Mouse (Mus musculus): Measurements from ENCODE around the gene Trmt44.

The Trmt44 gene

DNA sequence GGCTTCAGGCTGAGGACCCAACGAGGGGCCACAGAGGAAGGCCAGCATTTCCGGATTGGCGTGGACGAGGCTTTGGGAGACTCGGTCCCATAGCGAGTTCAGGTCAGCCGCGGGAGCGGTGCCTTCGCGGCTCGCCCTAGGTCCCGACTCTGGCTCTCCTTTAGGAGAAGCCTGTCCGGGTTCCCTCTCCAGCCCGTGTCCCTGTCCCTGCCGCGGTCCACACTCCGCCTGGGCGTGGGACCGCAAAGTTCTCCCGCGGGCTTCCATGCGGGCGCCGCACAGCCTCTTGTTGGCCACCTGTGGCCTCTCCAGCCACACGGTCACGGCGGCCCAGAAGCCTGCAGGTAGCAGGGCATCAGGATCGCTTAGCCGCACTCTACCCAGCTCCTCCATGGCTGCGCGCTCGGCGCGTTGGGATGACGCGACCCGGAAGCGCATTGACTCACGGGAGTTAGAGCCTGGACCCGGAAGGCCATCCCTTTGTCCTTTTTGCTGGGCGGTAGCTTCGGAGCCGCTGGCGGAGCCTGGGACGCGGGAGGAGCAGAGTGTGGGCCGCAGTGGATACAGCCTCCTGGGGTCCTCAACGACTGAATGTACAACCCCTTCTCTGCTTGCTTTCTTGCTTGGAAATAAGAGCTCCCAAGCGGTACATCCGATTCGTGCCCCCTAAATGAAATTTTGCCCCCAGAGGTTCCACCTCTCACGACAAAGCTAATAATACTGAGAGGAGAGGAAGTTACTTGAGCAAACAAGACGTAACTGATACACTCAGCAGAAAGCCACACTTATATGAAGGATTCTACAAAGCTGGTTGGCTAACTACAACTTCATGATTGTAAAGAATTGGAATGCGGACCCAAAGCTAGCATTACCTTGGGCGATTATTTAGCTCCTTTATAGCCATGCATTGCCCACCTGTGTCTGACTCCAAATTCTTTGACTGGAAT lies at the start of gene Trmt44:
Trmt44 (minus strand) TSS at position 418 of the 947 bp plus-strand sequence.
- peak; percentile 89 for DNase-seq

DNA sequence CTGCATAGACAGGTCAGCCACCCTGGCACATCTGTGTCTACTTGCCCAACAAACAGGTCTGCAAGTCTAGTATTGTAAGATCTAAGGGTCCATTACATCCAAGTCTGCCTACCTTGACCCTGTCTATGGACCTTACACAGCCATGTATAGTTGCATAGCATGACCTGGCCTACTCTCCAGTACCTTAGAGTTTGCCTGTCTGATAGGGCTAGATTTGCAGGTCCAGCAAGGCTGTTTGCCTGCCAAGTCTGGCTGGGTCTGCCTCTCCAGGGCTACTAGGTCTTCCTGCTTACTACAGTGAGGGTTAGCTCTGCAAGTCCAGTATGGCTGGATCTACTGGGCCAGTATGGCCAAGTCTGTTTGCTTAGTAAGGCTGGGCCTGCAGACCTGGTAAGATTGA lies 49.0 kb upstream of the Trmt44 start:
- DNase-seq, result no peak

DNA sequence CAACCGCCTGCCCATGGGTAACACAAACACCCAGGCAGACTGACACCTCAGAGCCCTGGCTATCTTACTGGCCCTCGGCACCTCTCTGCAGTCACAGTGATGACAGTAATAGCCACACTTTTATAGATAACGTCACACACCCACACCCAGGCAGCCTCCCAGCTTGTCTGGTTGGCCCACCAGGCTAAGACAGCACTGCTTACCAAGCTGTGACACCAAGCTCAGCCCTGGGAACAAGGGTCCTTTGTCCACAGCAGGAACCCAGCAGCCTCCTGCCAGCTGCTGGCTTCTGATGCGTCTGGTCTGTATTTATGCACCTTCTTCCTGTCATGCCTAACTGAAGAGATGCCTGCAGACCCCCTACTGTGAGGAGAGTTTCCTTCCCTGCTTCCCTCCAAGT lies 46.2 kb upstream of the Trmt44 start:
- DNase-seq, result no peak

DNA sequence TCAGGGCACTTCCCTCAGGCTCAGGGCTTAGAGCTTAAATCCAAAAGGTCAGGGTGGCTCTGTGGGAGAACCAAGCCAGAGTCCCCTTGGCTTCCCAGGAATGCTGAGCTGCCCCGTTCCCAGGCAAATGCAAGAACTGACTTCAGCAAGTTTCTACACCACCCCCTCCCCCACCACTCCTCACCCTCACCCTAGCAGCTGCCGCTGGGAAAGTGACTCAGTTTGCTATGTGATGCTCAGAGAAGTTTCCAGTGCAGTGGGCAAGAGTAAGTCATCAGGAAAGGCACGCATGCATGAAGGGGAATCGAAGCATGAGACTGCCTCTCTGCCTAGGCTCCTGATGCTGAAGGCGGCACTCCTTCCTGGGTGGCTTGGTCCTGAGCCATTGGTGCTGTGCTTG lies 42.1 kb upstream of the Trmt44 start:
- no peak for DNase-seq

DNA sequence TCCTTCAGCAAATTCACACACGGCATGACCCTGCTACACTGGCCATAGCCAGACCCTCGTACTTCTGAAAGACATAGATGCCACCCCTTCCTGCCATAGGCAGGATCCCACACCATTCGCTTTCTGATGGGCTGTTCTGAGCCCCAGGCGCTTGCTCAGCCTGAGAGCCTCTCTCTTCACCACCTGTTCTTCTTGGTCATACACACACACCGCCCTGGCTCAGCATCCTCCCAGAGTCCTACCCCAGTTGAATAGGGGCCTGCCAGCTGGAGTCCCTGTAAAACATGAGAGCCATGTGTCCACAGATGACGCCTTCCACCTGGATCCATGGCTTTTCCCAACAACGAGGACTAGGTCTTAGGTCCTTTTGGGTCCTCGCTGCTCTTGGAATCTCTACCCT lies 37.9 kb upstream of the Trmt44 start:
- DNase-seq, result no peak

DNA sequence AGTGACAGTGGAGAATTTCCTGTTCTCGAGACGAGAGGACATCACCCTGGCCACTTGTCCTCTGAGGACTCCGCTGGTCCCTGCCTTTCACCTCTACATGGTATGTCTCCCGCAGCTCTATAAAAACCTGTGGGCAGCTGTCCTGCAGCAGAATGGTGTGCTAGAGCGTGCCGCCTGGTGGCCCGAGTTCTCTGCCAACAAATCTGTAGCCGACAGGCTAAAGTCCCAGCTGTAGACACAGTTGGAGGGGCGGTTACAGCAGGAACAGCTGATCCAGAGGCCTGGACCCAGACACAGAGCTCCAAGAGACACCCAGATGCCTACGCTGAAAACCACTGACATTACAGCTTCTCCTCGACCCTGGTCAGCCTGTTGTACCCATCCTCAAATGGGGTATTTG lies 37.0 kb upstream of the Trmt44 start:
- DNase-seq, result no peak

DNA sequence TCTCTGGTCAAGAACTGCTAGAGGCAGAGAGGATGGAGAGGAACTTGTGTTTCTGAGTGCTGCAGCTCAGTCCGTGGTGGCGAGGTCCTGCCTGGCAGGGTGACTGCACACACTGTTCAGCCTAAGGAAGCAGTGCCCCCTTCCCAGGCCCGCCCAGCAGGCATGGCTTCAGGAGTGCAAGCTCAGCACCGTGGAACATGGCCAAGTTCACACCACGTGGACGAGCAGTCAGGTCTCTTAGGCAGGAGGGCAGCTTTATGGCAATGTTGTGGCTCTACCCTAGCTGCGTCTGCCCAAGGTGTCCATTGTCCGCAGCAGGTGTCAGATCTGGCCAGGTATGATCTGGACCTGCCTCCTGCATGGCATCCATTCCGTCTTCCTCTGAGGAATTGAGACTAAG lies 36.3 kb upstream of the Trmt44 start:
- DNase-seq, result no peak

DNA sequence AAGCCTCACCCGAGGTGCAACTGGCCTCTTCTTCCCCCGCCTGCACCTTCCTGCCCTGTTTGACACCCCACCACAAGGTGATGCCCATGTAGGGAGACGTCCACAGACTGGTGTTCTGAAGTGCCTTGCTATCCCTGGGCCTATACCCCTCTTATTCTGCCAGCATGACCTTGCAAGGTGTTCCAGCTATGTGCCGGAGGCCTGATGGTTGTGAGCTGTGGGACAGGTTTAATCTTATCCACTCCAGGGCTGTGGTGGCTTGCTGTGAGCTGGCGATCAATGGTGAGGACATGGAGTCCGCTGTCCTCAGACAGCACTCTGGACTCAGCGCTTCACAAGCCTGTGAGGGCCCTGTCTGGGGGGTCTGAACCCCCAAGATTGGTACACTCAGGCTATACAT lies 35.5 kb upstream of the Trmt44 start:
- no peak for DNase-seq

DNA sequence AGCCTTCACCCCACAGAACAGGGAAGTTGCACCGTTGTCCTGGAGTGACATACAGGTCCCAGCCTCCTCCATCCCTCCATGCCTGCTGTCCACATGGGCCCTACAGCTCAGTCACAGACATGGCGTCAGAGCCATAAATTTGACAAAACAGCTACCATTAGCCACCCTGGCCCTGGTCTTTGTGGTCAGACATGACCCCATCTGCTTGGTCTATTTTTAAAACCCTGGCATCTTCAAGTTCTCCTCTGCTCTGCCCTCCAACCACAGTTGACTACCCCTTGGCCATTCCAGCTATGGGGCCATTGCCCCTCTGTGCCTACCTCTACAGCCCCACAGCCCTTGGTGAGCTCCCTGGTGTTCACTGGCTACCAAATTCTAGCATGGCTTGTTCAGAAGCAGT lies 35.1 kb upstream of the Trmt44 start:
- no peak for DNase-seq

DNA sequence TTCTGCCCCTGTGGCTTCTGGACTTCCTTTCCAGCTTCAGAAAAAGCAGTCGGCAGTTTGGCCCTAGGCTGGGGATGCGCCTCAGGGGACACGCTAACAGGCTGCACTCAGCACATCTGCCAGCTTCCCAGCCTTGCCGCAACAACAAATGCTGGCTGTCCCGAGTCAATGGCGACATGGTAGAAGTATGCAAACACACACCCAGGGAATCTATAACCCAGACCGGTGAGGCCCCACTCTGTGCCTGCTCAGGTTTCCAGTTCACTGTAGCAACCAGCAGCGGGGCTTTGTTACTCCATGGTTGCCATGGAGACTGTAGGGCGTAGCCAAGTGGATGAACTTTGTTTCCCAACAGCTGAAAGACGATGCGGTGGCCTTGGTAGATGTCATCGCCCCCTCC lies 34.5 kb upstream of the Trmt44 start:
- peak; percentile 14 for DNase-seq

DNA sequence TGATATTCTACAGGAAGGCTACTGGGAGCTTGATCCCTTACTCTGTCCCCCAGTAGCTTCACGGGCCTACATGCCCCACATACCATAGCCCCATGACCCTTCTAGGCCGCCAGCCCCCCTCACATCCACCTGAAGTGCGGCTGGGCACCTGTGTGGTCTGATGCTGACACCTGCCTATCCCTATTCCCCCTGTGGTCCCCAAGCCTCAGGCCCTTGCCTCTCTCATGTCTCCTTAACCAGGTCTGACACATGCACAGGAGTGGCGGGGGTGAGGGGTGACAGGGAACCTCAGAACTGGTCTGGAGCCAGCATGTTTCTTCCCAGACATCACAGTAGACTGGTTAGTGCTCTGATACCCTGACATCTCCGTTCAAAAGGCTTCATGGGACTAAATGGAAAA lies 33.7 kb upstream of the Trmt44 start:
- DNase-seq, result no peak

DNA sequence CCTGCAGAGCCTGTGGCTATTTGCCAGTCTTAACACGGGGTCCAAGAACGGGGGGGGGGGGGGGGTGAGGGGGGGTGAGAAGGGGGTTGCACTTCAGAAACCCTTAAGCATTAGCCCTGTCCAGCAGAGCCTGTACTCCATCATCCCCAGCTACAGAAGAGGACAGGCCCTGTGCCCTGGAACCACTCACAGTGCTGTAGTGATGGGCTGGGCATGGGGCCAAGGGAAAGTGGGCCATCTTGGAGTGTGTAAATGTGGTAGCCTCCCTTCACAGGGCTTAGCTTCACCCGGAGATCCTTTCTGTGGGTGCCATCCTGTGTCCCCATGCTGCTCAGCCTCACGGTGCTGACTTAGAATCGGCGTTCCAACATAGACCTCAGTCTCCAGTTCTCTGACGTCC lies 32.9 kb upstream of the Trmt44 start:
- DNase-seq, result peak; percentile 42

DNA sequence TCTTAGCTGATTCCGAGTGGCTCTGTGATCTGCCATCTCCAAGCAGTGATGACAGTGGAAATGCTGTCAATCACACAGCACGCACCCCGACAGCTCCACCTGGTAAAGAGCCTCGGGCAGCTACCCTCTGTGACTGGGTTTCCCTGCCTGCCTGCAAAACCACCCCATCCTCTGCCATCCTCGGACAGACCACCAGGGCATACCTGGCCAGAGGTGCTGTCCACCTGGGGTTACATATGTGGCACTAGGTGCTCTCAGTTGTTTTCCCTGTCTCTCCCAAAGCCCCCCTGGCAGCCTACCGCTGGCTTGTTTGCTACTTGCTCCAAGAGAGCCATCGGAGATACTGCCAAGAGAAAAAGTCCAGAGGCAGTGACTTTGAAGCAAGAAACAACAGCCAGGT lies 31.9 kb upstream of the Trmt44 start:
- no peak for DNase-seq

DNA sequence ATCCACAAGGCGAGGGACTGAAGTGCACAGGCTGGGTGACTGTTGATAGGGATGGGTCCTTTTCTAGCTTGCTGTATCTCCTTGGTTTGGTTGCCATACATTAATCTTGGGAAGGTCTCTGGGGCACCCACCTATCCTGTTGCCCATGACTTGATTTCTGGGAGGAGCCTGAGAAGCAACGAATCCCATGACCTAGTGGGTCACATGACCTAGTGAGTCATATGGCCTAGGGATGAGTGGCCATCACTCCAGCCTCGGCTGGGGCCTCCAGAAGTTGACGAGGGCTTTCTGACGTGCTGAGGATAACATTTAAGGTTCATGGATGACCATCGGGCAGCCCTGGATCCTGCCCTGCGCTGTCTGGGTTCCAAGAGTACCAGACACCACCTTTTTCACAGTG lies 30.5 kb upstream of the Trmt44 start:
- no peak for DNase-seq

DNA sequence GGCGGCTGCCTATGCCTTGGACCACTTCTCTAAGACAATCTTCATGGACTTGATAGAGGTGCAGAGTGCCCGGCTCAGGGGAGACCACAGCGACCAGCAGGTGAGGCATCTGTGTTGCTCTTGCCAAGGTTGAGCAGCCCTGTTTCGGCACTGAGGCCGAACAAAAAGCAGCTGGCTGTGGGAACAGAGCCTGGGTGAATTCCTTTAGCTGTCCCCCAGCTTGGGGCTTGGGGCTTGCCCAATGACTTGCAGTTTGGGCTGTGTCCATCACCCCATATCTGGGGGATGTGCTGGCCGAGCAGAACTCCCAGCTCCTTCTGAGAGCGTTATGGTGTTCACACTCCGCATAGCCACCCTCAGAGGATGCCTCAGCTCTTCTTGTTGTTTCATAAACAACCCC lies 26.7 kb upstream of the Trmt44 start:
- DNase-seq, result no peak

DNA sequence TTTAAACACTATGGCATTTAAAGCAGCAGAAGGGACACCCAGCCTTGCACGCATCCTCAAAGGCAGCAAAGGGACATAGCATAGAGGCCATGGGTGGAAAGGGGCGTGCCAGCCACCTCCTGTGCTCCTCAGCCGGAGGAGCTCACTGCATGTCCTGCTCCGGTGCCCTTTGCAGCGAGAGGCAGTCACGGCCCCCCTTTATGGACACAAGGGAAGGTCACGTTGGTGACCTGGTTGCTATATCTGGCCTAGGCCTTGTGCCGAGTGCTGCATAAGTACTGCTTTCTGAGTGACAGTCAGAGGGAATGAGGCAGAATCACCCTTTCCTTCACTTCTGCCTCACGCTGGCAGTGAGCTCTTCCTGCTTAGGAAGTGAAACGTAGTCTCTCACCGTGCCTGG lies 25.4 kb upstream of the Trmt44 start:
- DNase-seq, result no peak

DNA sequence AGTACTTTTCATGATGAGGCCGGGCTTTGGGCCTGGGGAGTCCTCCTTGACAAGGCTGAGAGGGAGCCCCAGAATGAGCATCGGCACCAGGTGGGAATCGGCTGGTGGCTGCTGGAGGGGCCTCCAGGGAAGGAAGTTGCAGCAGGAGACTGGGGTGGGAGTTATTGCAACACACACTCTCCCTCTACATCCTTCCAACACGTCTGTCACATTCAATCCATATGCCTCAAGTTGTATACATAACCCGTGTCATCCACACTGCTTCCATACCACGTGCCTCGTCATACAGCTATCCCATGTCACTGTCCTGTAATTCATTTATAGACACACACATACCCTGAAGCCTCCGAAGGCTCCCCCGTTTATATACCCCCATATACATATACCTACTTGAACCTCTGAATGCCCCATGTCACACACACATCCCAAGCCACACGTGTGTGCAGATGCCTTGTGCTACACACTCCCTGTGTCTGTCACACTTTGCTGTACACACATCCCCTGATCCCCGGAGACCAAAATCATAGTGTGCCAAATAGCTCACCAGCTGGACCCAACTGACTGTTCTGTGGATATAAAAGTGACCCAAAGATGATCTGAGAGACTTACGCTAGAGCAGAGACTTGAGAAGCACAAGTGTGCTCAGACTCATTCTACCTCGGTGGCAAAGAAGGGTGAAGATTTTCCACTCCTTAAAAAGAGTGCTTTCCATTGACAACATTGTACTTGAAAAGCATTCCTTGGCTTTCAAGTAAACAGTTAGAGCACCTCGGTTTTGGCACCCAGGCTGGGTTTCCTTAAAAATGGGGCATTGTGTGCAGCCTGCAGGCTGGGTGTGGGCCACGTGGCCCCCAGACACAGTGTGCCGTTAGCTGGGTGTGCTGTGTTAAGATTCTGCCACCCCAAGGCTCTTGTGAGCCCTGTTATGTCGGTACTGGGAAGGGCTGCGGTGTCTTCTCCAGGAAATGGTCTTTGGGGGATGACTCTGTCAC lies 21.6 kb upstream of the Trmt44 start:
- no peak for DNase-seq

DNA sequence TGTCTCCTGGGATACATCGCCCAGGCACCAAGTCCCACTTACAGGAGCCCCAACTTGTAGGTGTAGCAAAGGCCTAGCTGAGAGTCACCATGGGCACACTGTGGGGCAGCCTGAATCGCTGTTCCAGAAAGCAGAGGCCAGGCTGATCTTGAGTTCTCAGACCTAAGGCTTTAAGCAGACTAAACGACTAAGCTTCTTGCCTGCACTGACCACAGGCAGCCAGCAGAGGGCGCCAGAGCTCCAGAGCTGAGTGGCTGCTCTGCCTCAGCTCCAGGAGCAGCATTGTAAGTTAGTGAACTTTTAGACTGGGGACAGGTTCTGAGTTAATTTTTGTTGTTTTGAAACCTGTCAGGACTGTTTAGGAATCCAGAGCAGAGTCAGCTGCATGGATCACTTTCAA lies 20.8 kb upstream of the Trmt44 start:
- peak; percentile 80 for DNase-seq

DNA sequence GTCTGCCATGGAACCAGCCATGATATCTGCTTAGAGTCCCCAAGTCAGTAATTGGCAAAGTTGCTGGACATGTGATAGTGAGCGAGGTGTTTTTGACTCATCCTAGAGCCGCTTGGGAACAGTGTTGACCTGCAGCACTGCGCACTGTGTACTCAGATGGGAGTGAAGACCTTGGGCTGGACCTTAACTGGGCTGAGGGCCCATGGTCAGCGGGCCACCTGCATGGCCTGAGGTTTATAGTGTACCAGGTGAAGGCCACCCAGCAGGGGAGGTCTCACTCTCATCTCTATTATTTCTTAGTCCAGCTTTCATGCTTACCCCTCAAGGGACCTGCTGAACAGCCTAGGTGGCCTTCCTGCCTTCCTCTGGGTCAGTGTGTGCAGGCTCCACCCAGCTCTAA lies 19.9 kb upstream of the Trmt44 start:
- no peak for DNase-seq

DNA sequence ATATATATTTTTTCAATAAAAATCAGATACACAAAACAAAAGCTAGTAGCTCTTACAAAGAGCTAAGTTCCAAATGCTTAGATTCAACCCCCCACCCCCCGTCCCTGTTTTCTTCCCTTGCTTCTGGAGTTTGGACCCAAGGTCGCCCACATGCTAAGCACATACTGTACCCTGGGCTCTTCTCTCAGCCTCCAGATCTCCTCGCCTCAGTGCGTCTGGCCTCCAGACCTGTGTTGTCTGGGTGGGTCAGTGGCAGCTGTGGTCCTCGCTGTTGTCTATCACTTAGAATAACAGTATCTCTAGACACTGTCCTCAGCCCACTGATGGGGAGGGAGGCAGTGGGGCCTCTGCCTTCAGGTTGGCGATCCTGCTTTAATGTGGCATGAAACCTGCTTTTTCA lies 18.4 kb upstream of the Trmt44 start:
- no peak for DNase-seq

DNA sequence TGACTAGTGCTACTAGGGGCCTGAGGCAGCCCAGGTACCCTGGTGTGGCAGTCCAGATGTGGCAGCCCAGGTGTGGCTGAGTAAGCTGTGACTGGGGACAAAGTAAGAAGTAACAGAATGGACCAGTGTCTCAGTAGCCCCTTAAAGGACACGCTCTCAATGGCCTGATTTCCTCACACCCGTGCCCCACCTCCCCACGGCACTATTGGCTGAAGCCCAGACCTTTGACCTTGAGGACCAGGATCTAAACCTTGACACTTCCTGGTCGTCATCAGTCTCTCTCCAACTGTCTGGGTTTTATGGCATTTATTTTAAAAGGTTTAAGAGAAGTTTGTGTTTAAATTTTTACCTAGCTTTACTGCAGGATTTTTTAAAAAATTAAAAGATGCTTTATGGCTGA lies 18.0 kb upstream of the Trmt44 start:
- DNase-seq, result no peak

DNA sequence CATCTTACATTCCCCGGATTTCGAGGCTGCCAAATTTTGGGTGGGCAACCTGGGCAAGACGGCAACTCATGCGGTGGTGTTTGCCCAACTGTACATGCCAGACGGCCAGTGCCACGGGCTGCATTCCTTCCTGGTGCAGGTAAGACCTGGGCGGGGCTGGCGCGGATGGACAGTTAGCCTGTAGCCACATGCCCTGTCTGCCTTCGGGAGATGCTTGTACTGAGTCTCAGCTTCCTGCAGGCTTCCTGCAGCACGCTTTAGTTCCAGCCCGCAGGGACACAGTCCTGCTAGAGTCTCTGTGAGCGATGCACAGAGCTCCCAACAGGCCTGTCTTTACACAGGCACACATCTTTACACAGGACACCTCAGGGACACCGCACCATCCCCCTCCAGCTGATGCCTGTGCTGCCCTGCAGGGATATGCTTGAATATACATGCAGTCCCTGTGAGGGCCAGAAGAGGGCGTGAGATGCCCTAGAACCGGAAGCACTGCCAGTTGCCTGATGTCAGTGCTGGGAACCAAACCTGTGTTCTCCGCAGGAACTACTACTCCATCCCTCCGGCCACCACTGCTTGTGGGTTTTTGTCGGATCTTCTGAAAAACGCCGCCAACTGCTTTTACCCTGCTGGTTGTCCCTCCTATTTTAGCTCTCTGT lies 17.3 kb upstream of the Trmt44 start:
- DNase-seq, result no peak

DNA sequence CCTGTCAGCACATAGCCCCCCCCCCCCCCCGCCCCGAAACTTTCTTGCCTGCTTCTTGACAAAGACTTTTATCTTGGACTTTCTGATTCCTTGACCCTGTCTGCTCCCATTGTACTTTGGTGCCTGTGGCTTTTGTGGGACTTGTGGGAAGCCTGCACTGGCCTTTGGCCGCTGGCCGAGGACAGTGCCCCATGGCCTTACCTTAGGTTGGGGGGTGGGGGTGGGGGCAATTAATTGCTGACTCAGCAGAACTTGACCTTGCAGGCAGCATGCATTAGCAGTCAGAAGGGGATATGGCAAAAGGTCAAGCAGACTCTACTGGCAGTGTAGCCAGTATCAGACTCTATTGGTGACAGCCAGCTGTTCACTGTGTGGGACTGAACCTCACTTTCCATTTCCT lies 16.6 kb upstream of the Trmt44 start:
- DNase-seq, result no peak

All from right cerebral cortex, postnatal 4 days (tissue).